ENCODE assay signal across 7 mouse cellular contexts in genomic region chr8:128386963-128387621, GRCm38 (mm10). TPM values are rescaled to one million over a fixed set of nuclear protein-coding genes. Genes with fewer than 3 reads are reported as not detected.
DNase-seq lines count a peak whose midpoint lies in the region; ATAC-seq and TF ChIP-seq lines count a peak whose summit lies in the region.

No protein-coding gene starts in this region.

- no peaks in the 10 kb centered on the region for H3K9me3 ChIP-seq in embryonic facial prominence, embryonic 10.5 days
- H3K9me3 ChIP-seq in liver, embryonic 14.5 days (ENCODE audit: control insufficient read depth, low read length) = no peaks in the 10 kb centered on the region

- ATAC-seq in CD4-positive, CD25-positive, alpha-beta regulatory T cell, adult 4 months = peak; percentile 37
- peak; percentile 63 for ATAC-seq in liver, embryonic 14.5 days (ENCODE audit: insufficient read depth)

- no peak overlapping the region for H3K4me2 ChIP-seq in liver, embryonic 14.5 days (ENCODE audit: low read depth)

- TF ChIP-seq CTCF in liver, embryonic 14.5 days (IDR thresholded peaks at IDR 0.05; ENCODE audit: low read depth) = no peak

- H3K27me3 ChIP-seq in embryonic facial prominence, embryonic 10.5 days (replicated peaks; ENCODE audit: low read depth, poor library complexity, severe bottlenecking) = 0 out of 2 replicates have a peak, but pooled peaks cover 4% of the 10 kb centered on the region
- no peaks in the 10 kb centered on the region for H3K27me3 ChIP-seq in liver, embryonic 14.5 days (ENCODE audit: control insufficient read depth, insufficient read depth, low read length)

- H3K36me3 ChIP-seq in embryonic facial prominence, embryonic 10.5 days (replicated peaks) = no peaks in the 10 kb centered on the region
- no peaks in the 10 kb centered on the region for H3K36me3 ChIP-seq in liver, embryonic 14.5 days (replicated peaks; ENCODE audit: control insufficient read depth, insufficient read depth, low read depth)

- no peak for TF ChIP-seq EP300 in liver, embryonic 14.5 days (IDR thresholded peaks at IDR 0.05; ENCODE audit: low read depth)

- no peak overlapping the region for H3K9ac ChIP-seq in liver, embryonic 14.5 days (replicated peaks)

- WGBS in embryonic facial prominence, embryonic 10.5 days = 59% methylated on average over 2 of the region's 2 CpGs
- WGBS in liver, embryonic 14.5 days (ENCODE audit: insufficient replicate concordance) = 32% methylated on average over 2 of the region's 2 CpGs

- DNase-seq in embryonic facial prominence, embryonic 10.5 days (ENCODE audit: low spot score) = no peak
- DNase-seq in kidney, adult 11 months = peak; percentile 72
- no peak for DNase-seq in liver, embryonic 14.5 days (ENCODE audit: low read depth in 3 of 3, low spot score in 3 of 3)
- DNase-seq in cerebellum, adult 9-10 months = no peak
- no peak for DNase-seq in urinary bladder, postnatal 25 days (ENCODE audit: low spot score)
- no peak for DNase-seq in urinary bladder, adult 18-20 months (ENCODE audit: low spot score in 2 of 2)

- H3K4me3 ChIP-seq in embryonic facial prominence, embryonic 10.5 days = no peak overlapping the region
- H3K4me3 ChIP-seq in liver, embryonic 14.5 days (ENCODE audit: insufficient read depth in 1 of 2, low read depth in 2 of 2, low read length in 2 of 2) = no peak overlapping the region

- 0 out of 2 replicates have a peak overlapping the region, but pooled peaks have one; percentile 31 for H3K27ac ChIP-seq in embryonic facial prominence, embryonic 10.5 days (replicated peaks)
- no peak overlapping the region for H3K27ac ChIP-seq in liver, embryonic 14.5 days

- peaks cover 38% of the 10 kb centered on the region for H3K4me1 ChIP-seq in embryonic facial prominence, embryonic 10.5 days
- peaks cover 0 to 2% of the 10 kb centered on the region in 2 experiments; a peak in 2 of 4 replicates for H3K4me1 ChIP-seq in liver, embryonic 14.5 days (replicated peaks; ENCODE audit: control insufficient read depth in 2 of 2, insufficient read depth in 2 of 2, low read length in 1 of 2)

RNA-seq across cellular contexts. Expression of gene Nrp1, which starts 28.7 kb away (rescaled TPM):
- polyA plus RNA-seq in CD4-positive, CD25-positive, alpha-beta regulatory T cell, adult 4 months (2017; shearing (Covaris generic)) = 100 to 1,000 TPM; 219 to 377 TPM
- polyA plus RNA-seq in embryonic facial prominence, embryonic 10.5 days (2016; fragmentation: Nextera tagmentation; extraction: Ambion mirVana) = 34.2 and 39.4 TPM in 2 replicates
- polyA plus RNA-seq in liver, embryonic 14.5 days (2012; rRNA removed) = 2.9 and 3.7 TPM in 2 replicates
- polyA plus RNA-seq in liver, embryonic 14.5 days (2014; fragmentation: Nextera tagmentation; extraction: Ambion mirVana) = 7.7 and 8.3 TPM in 2 replicates
